Mouse (Mus musculus): ENCODE data around the gene Slc6a5. TPM values are rescaled to one million over a fixed set of nuclear protein-coding genes. Genes with fewer than 3 reads are reported as not detected.

The Slc6a5 gene
- polyA plus RNA-seq, 2 experiments = 0.01 TPM; not detected in 1

DNA sequence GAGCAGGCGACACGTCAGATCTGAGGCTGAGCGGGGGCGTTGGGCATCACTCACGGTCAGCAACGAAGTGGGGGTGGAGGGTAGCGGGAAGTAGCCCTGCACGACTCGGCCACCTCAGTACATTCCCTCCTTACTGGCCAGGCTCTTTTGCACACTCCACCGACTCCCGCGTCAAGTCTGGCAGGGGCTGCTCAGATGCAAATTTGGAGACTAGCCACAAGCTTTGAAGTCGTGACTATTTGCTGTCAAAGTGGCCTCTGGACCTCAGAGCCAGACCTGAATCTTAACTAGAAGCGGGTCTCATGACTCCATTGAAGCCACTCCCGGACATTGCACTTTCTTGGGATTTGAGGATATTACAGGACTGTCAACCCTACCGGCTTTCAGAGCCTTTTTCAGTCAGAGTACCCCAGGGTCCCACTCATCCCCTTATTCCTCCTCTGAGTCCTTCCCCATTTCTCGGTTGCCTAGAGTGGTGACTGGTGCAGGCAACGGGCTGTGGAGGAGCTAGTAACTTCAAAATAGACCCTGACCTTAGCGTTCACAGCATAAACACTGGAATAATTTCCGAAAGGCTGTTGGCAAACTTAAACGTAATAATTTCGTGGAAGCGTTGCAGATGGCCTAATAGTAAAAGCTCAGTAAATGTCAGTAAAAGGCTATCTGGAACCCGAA lies 1.6 kb upstream of the Slc6a5 start:
- WGBS (ENCODE audit: insufficient replicate concordance) = 2% methylated on average over 24 of the region's 24 CpGs
- no peak overlapping the region for H3K4me3 ChIP-seq (ENCODE audit: insufficient read depth in 1 of 2, low read depth in 2 of 2, low read length in 2 of 2)
- no peaks in the 10 kb centered on the region for H3K9me3 ChIP-seq (ENCODE audit: control insufficient read depth, low read length)
- no peak overlapping the region for H3K27ac ChIP-seq
- peaks cover 69% of the 10 kb centered on the region for H3K27me3 ChIP-seq (ENCODE audit: control insufficient read depth, insufficient read depth, low read length)
- DNase-seq (ENCODE audit: low read depth in 3 of 3, low spot score in 3 of 3) (no peak), ATAC-seq (ENCODE audit: insufficient read depth) (no peak)
- no peak overlapping the region for H3K4me2 ChIP-seq (ENCODE audit: low read depth)
- no peaks in the 10 kb centered on the region for H3K36me3 ChIP-seq (replicated peaks; ENCODE audit: control insufficient read depth, insufficient read depth, low read depth)
- H3K9ac ChIP-seq (replicated peaks) = no peak overlapping the region
- TF ChIP-seq CTCF (IDR thresholded peaks at IDR 0.05; ENCODE audit: low read depth) = no peak
- TF ChIP-seq EP300 (IDR thresholded peaks at IDR 0.05; ENCODE audit: low read depth) = no peak
- H3K4me1 ChIP-seq (replicated peaks; ENCODE audit: control insufficient read depth in 2 of 2, insufficient read depth in 2 of 2, low read length in 1 of 2) = no peaks in the 10 kb centered on the region

DNA sequence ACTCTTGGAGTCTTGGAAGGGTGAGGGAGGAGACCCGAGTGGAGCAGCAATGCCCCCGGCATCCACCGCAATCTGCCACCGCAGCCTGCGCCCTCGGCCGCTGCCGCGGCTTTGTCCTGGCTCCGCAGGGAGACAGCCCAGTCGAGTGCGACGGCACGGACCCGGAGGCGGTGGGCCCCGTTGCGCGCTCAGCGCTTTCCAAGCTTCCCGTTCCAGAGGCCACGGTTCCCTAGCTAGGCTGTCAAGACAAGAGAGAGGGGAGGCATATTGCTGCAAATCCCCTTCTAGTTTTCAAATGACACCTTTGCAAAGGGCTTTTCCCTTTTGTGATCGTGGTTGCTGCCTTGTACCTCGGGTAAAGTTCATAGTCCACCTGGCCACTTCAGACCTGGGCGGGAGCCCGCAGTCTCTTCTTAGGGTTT lies 945 bp upstream of the Slc6a5 start:
- TF ChIP-seq CTCF (IDR thresholded peaks at IDR 0.05; ENCODE audit: low read depth) (no peak), EP300 (IDR thresholded peaks at IDR 0.05; ENCODE audit: low read depth) (no peak)
- DNase-seq (ENCODE audit: low read depth in 3 of 3, low spot score in 3 of 3) (no peak), ATAC-seq (ENCODE audit: insufficient read depth) (no peak)
- no peak overlapping the region for H3K4me2 ChIP-seq (ENCODE audit: low read depth)
- H3K9me3 ChIP-seq (ENCODE audit: control insufficient read depth, low read length) = no peaks in the 10 kb centered on the region
- no peaks in the 10 kb centered on the region for H3K4me1 ChIP-seq (replicated peaks; ENCODE audit: control insufficient read depth in 2 of 2, insufficient read depth in 2 of 2, low read length in 1 of 2)
- H3K27ac ChIP-seq = no peak overlapping the region
- no peak overlapping the region for H3K9ac ChIP-seq (replicated peaks)
- H3K36me3 ChIP-seq (replicated peaks; ENCODE audit: control insufficient read depth, insufficient read depth, low read depth) = no peaks in the 10 kb centered on the region
- no peak overlapping the region for H3K4me3 ChIP-seq (ENCODE audit: insufficient read depth in 1 of 2, low read depth in 2 of 2, low read length in 2 of 2)
- peaks cover 74% of the 10 kb centered on the region for H3K27me3 ChIP-seq (ENCODE audit: control insufficient read depth, insufficient read depth, low read length)
- 2% methylated on average over 26 of the region's 26 CpGs for WGBS (ENCODE audit: insufficient replicate concordance)

DNA sequence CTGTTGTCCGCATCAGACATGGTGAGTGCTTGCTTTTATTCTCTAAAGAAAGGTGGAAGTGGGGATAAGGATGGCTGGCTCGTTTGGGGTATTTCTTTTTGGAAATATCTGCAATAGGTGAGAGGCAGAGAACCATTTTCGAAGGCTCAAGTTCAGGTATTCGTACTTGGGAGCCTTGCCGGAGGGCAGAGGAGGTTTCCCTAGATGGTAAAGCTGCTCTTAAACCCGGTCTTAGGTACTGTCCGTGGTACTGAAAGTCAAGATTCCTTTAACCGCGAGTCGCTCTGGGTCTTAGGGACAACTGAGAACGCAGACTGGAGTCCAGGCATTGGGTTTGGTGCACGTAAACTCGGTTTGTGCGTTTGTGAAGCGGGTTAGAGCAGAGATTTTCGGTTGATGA lies 415 bp downstream of the Slc6a5 start:
- H3K9ac ChIP-seq (replicated peaks) = no peak overlapping the region
- H3K9me3 ChIP-seq (ENCODE audit: control insufficient read depth, low read length) = no peaks in the 10 kb centered on the region
- TF ChIP-seq EP300 (IDR thresholded peaks at IDR 0.05; ENCODE audit: low read depth) (no peak), CTCF (IDR thresholded peaks at IDR 0.05; ENCODE audit: low read depth) (no peak)
- H3K4me3 ChIP-seq (ENCODE audit: insufficient read depth in 1 of 2, low read depth in 2 of 2, low read length in 2 of 2) = no peak overlapping the region
- H3K4me2 ChIP-seq (ENCODE audit: low read depth) = no peak overlapping the region
- H3K36me3 ChIP-seq (replicated peaks; ENCODE audit: control insufficient read depth, insufficient read depth, low read depth) = no peaks in the 10 kb centered on the region
- DNase-seq (ENCODE audit: low read depth in 3 of 3, low spot score in 3 of 3) = peak; percentile 9 to 10 (median 9)
- no peak overlapping the region for H3K27ac ChIP-seq
- no peaks in the 10 kb centered on the region for H3K4me1 ChIP-seq (replicated peaks; ENCODE audit: control insufficient read depth in 2 of 2, insufficient read depth in 2 of 2, low read length in 1 of 2)
- ATAC-seq (ENCODE audit: insufficient read depth) = no peak
- 2% methylated on average over 16 of the region's 16 CpGs for WGBS (ENCODE audit: insufficient replicate concordance)
- peaks cover 86% of the 10 kb centered on the region for H3K27me3 ChIP-seq (ENCODE audit: control insufficient read depth, insufficient read depth, low read length)

DNA sequence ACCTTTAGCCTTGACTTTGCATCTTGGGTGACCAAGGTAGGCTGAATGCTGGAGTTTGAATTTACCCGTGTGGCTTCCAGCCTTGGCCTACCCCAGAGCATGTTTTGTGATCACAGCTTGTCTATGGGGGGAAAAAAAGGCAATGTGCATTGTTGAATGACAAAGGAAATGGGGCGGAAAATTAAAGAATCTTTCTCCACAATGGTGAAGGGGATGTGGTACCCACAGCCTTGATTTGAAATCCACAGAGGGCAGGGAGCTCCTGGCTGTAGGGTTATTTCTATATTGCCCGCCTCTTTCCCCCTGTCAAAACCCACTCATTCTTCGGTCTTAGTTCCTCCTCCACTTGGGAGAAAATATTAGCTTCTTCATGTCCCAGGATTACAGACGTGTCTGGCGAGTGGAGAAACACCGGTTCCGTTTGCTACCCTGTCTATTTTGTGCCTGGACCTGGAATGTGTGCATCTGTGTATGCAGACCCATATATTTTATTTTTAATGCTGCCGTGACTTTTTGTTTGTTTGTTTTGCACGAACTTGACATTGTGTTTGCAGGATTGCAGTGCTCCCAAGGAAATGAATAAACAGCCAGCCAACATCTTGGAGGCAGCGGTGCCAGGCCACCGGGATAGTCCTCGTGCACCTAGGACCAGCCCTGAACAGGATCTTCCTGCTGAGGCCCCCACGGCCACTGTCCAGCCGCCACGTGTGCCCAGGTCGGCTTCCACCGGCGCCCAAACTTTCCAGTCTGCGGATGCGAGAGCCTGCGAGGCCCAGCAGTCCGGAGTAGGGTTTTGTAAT lies 1.4 kb downstream of the Slc6a5 start:
- H3K36me3 ChIP-seq (replicated peaks; ENCODE audit: control insufficient read depth, insufficient read depth, low read depth) = no peaks in the 10 kb centered on the region
- ATAC-seq (ENCODE audit: insufficient read depth) (no peak), DNase-seq (ENCODE audit: low read depth in 3 of 3, low spot score in 3 of 3) (no peak)
- no peak overlapping the region for H3K27ac ChIP-seq
- no peaks in the 10 kb centered on the region for H3K4me1 ChIP-seq (replicated peaks; ENCODE audit: control insufficient read depth in 2 of 2, insufficient read depth in 2 of 2, low read length in 1 of 2)
- 5% methylated on average over 23 of the region's 23 CpGs for WGBS (ENCODE audit: insufficient replicate concordance)
- H3K9ac ChIP-seq (replicated peaks) = no peak overlapping the region
- no peaks in the 10 kb centered on the region for H3K9me3 ChIP-seq (ENCODE audit: control insufficient read depth, low read length)
- peaks cover 92% of the 10 kb centered on the region for H3K27me3 ChIP-seq (ENCODE audit: control insufficient read depth, insufficient read depth, low read length)
- H3K4me3 ChIP-seq (ENCODE audit: insufficient read depth in 1 of 2, low read depth in 2 of 2, low read length in 2 of 2) = no peak overlapping the region
- no peak overlapping the region for H3K4me2 ChIP-seq (ENCODE audit: low read depth)
- TF ChIP-seq CTCF (IDR thresholded peaks at IDR 0.05; ENCODE audit: low read depth) (no peak), EP300 (IDR thresholded peaks at IDR 0.05; ENCODE audit: low read depth) (no peak)

DNA sequence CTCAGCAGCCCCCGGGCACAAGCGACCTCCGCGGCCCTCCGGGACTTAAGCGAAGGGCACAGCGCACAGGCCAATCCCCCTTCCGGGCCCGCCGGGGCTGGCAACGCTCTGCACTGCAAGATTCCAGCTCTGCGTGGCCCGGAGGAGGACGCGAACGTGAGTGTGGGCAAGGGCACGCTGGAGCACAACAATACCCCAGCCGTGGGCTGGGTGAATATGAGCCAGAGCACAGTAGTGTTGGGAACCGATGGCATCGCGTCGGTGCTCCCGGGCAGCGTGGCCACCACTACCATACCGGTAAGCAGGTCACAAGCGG lies 2.0 kb downstream of the Slc6a5 start:
- 3% methylated on average over 26 of the region's 26 CpGs for WGBS (ENCODE audit: insufficient replicate concordance)
- TF ChIP-seq CTCF (IDR thresholded peaks at IDR 0.05; ENCODE audit: low read depth) (no peak), EP300 (IDR thresholded peaks at IDR 0.05; ENCODE audit: low read depth) (no peak)
- Histone ChIP-seq H3K9me3 (ENCODE audit: control insufficient read depth, low read length) (no peaks in the 10 kb centered on the region), H3K4me3 (ENCODE audit: insufficient read depth in 1 of 2, low read depth in 2 of 2, low read length in 2 of 2) (no peak overlapping the region), H3K9ac (replicated peaks) (no peak overlapping the region), H3K27ac (no peak overlapping the region), H3K4me2 (ENCODE audit: low read depth) (no peak overlapping the region), H3K36me3 (replicated peaks; ENCODE audit: control insufficient read depth, insufficient read depth, low read depth) (no peaks in the 10 kb centered on the region), H3K4me1 (replicated peaks; ENCODE audit: control insufficient read depth in 2 of 2, insufficient read depth in 2 of 2, low read length in 1 of 2) (no peaks in the 10 kb centered on the region), H3K27me3 (ENCODE audit: control insufficient read depth, insufficient read depth, low read length) (peaks cover 94% of the 10 kb centered on the region)
- no peak for ATAC-seq (ENCODE audit: insufficient read depth)
- no peak for DNase-seq (ENCODE audit: low read depth in 3 of 3, low spot score in 3 of 3)

Data from liver, embryonic 14.5 days (tissue).